Mouse (Mus musculus): Measurements from ENCODE around the gene Pde6b.

GRCm38 (mm10) chr5:108446973-108447372, 58.8 kb downstream of the Pde6b start:
- TF ChIP-seq CTCF (IDR thresholded peaks at IDR 0.05; ENCODE audit: low read depth, low read length) (no peak), POLR2A (IDR thresholded peaks at IDR 0.05; ENCODE audit: extremely low read depth, insufficient read depth, low read length) (no peak)
